Mouse (Mus musculus) adrenal gland, postnatal 14 days (tissue): ENCODE results near the gene Gm21887. TPM values are rescaled to one million over a fixed set of nuclear protein-coding genes. Genes with fewer than 3 reads are reported as not detected.
"Not testable (repeated sequence)": the region's sequence is repeated elsewhere in the genome, so short reads cannot be mapped to it uniquely, and the experiment has no call there.

ENCODE experiments used
- DNase-seq: peaks from one replicate; pipeline ENCODE4 v3.0.0; 2021; ENCODE audit warnings: mixed read lengths
- total RNA-seq: library from RNA; stranded (reverse); gene quantifications from 2 replicates; pipeline ENCODE4 v1.2.3, GENCODE M21; 2021

The Gm21887 gene
- total RNA-seq, 1 experiment from 2014 or later = 342 TPM

GRCm38 (mm10) chrX:169997854-169998456, 11.5 kb upstream of the Gm21887 start:
- DNase-seq = peak; percentile 100

GRCm38 (mm10) chrX:169998559-169999219, 10.8 kb upstream of the Gm21887 start:
- DNase-seq = not testable (repeated sequence)

DNA sequence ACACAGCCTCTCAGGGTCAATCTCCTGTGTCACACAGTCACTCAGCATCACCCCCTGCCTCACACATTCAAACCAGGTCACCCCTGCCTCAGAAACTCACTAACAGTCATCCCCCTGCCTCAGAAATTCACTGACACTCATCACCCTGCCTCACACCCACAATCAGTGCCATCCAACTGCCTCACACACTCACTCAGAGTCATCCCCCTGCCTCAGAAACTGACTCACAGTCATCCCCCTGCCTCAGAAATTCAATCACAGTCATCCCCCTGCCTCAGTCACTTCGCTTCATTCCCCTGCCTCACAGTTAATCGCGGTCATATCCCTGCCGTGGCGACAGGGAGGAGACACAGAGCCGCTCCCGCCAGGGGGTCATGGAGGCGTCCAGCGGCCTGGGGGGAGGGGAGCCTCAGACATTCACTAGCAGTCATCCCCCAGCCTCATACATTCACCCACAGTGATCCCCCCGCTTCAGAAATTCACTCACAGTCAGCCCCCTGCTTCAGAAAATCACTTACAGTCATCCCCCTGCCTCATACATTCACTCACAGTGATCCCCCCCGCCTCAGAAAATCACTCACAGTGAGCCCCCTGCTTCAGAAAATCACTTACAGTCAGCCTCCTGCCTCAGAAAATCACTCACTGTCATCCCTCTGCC, 10.1 kb upstream of the Gm21887 start:
- DNase-seq = peak; percentile 45

GRCm38 (mm10) chrX:169999912-170000641, 9.4 kb upstream of the Gm21887 start:
- not testable (repeated sequence) for DNase-seq

GRCm38 (mm10) chrX:170000642-170001387, 8.6 kb upstream of the Gm21887 start:
- DNase-seq = not testable (repeated sequence)

DNA sequence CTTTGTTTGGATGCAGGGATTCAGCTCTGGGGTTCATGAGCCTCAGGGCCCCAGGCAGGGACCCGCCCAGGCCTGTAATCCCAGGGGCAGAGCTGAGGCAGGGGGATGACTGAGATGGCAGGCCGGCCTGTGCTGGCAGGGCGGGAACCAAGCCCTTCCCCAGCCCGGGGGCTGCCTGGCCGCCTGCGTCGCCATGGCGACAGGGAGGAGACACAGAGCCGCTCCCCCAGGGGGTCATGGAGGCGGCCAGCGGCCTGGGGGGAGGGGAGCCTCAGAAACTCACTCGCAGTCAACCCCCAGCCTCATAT, 8.1 kb upstream of the Gm21887 start:
- DNase-seq = not testable (repeated sequence)

- not testable (repeated sequence) for DNase-seq
Observed at GRCm38 (mm10) chrX:170002510-170003197, 6.8 kb upstream of the Gm21887 start.

DNA sequence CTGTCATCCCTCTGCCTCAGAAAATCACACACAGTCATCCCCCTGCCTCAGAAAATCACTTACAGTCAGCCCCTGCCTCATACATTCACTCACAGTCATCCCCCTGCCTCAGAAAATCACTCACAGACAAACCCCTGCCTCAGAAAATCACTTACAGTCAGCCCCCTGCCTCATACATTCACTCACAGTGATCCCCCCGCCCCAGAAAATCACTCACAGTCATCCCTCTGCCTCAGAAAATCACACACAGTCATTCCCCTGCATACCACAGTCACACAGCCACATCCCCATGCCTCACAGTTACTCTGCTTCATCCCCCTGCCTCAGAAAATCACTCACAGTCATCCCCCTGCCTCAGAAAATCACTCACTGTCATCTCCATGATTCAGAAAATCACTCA, 5.9 kb upstream of the Gm21887 start:
- DNase-seq = not testable (repeated sequence)

DNA sequence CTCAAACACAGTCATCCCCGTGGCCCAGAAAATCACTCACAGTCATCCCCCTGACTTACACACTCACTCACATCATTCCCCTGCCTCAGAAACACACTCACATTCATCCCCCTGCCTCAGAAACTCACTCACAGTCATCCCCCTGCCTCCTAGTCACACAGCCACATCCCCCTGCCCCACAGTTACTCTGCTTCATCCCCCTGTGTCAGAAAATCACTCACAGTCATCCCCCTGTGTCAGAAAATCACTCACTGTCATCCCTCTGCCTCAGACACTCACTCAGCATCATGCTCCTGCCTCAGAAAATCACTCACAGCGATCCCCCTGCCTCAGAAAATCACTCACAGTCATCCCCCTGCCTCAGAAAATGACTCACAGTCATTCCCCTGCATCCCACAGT, 5.2 kb upstream of the Gm21887 start:
- peak; percentile 12 for DNase-seq

- DNase-seq = not testable (repeated sequence)
Observed at GRCm38 (mm10) chrX:170004793-170005192, 4.7 kb upstream of the Gm21887 start.

GRCm38 (mm10) chrX:170005194-170005593, 4.3 kb upstream of the Gm21887 start:
- DNase-seq = peak; percentile 36

- DNase-seq = not testable (repeated sequence)
Observed at GRCm38 (mm10) chrX:170005695-170006297, 3.7 kb upstream of the Gm21887 start.

DNA sequence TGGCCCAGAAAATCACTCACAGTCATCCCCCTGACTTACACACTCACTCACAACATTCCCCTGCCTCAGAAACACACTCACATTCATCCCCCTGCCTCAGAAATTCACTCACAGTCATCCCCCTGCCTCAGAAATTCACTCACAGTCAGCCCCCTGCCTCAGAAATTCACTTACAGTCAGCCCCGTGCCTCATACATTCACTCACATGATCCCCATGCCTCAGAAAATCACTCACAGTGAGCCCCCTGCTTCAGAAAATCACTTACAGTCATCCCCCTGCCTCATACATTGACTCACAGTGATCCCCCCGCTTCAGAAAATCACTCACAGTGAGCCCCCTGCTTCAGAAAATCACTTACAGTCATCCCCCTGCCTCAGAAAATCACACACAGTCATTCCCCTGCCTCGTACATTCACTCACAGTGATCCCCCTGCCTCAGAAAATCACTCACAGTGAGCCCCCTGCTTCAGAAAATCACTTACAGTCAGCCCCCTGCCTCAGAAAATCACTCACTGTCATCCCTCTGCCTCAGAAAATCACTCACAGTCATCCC, 2.7 kb upstream of the Gm21887 start:
- DNase-seq = peak; percentile 15

DNA sequence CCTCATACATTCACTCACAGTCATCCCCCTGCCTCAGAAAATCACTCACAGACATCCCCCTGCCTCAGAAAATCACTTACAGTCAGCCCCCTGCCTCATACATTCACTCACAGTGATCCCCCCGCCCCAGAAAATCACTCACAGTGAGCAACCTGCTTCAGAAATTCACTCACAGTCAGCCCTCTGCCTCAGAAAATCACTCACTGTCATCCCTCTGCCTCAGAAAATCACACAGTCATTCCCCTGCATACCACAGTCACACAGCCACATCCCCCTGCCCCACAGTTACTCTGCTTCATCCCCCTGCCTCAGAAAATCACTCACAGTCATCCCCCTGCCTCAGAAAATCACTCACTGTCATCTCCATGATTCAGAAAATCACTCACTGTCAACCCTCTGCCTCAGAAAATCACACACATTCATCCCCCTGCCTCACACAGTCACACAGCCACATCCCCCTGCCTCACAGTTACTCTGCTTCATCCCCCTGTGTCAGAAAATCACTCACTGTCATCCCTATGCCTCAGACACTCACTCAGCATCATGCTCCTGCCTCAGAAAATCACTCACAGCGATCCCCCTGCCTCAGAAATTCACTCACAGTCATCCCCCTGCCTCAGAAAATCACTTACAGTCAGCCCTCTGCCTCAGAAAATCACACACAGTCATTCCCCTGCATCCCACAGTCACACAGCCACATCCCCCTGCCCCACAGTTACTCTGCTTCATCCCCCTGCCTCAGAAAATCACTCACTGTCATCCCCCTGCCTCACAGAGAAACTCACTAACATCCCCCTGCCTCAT, 1.9 kb upstream of the Gm21887 start:
- peak; percentile 11 for DNase-seq

DNA sequence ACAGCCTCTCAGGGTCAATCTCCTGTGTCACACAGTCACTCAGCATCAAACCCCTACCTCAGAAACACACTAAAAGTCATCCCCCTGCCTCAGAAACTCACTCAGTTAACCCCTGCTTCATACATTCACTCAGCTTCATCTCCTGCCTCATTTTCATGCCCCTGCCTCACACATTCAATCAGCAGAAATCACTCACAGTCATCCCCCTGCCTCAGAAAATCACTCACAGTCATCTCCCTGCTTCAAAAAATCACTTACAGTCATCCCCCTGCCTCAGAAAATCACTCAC, 1.3 kb upstream of the Gm21887 start:
- DNase-seq = not testable (repeated sequence)

GRCm38 (mm10) chrX:170008584-170008983, 875 bp upstream of the Gm21887 start:
- peak; percentile 44 for DNase-seq

GRCm38 (mm10) chrX:170009801-170010221, 352 bp downstream of the Gm21887 start:
- DNase-seq = peak; percentile 99

DNA sequence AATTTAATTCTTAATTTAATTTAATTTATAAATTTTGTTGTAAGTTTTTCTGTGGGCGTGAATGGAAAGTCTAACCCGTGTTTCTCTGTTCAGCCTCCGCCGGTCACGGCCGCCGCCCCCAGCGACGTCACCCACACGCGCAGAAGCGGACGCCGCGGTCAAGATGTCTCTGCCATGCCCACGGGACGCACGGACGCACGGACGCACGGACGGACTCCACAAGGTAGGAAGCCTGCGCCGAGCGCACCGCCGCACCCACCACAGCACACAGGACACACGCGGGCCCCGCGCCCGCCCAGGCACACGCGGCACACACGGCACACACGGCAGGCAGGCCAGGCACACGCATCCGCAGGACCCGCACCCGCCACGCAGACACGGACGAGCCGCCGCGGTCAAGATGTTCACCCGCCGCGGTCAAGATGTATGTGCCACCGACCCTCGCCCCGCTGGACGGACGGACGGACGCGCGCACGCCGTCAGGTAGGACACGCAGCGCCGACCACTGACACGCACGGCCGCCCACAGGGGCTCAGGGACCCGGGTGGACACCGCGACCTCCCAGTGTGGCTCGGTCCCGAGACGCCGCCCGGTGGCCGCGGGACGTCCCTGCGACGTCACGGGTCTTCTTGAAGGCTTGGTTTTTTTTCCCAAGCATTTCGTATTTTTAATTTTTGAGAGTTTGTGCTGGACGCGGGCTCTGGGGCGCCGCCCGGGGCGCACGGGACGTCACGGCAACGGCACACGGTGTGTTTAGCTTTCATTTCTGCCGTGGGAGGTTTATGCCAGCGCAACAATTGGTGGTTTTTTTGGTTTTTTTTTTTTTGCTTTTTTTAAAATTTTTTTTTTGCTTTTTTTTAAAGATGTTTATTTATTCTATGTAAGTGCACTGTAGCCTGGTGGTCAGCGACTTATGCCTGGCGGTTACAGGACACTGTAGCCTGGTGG, 1.4 kb downstream of the Gm21887 start:
- DNase-seq = peak; percentile 78

GRCm38 (mm10) chrX:170011529-170011879, 2.0 kb downstream of the Gm21887 start:
- not testable (repeated sequence) for DNase-seq
